Mouse (Mus musculus) heart, embryonic 16.5 days (tissue): ENCODE results near the gene Kcnk5. TPM values are rescaled to one million over a fixed set of nuclear protein-coding genes. Genes with fewer than 3 reads are reported as not detected.

Experiments used
- ATAC-seq: fragments of 200-750 bp; cut with Nextera tagmentation; replicated peaks from 2 replicates; pipeline ENCODE4 v1.8.0; 2017; ENCODE audit warnings: moderate number of reproducible peaks; ENCODE audit not compliant: insufficient read depth, low FRiP score; ENCODE audit errors: extremely low read depth
- H3K27ac ChIP-seq: fragments of 300-500 bp; sonication (generic); 2 replicates; pipeline ENCODE4 v1.5.1; 2014; ENCODE audit warnings: mild to moderate bottlenecking, low read length, control low read depth, moderate library complexity
- H3K27me3 ChIP-seq: fragments of 300-500 bp; sonication (generic); 2 replicates; pipeline ENCODE4 v1.6.1; 2014; ENCODE audit warnings: low read length, mixed read lengths; ENCODE audit not compliant: control insufficient read depth, insufficient read depth
- H3K36me3 ChIP-seq: fragments of 300-500 bp; sonication (generic); 2 replicates; pipeline ENCODE4 v1.6.1; 2014; ENCODE audit not compliant: control insufficient read depth, insufficient read depth
- H3K4me1 ChIP-seq: fragments of 300-500 bp; sonication (generic); 2 replicates; pipeline ENCODE4 v1.6.1; 2014; ENCODE audit warnings: low read length, mixed read lengths; ENCODE audit not compliant: control insufficient read depth, insufficient read depth
- H3K4me2 ChIP-seq: fragments of 300-500 bp; sonication (generic); 2 replicates; pipeline ENCODE4 v1.6.1; 2014; ENCODE audit warnings: low read depth, mild to moderate bottlenecking, control low read depth, low read length
- H3K4me3 ChIP-seq: fragments of 300-500 bp; sonication (generic); 2 replicates; pipeline ENCODE4 v1.5.1; 2014; ENCODE audit warnings: mild to moderate bottlenecking, control low read depth, low read length
- H3K9ac ChIP-seq: fragments of 300-500 bp; sonication (generic); 2 replicates; pipeline ENCODE4 v1.6.1; 2014; ENCODE audit warnings: low read length, control low read depth
- H3K9me3 ChIP-seq: fragments of 300-500 bp; sonication (generic); replicated peaks from 2 replicates; pipeline ENCODE4 v1.6.1; 2016; ENCODE audit warnings: low read length; ENCODE audit not compliant: control insufficient read depth
- WGBS: fragments of 180-500 bp; shearing (Covaris S2); extraction: QIAGEN DNeasy Blood & Tissue Kit; methylation state at CpG from one replicate; pipeline ENCODE4 v1.1.7; 2014; 5-methylcytosine and 5-hydroxymethylcytosine counted together
- polyA plus RNA-seq: library from polyadenylated mRNA; unstranded; fragments of >200 nt; fragmentation: Nextera tagmentation; extraction: Ambion mirVana; gene quantifications from 2 replicates; pipeline ENCODE4 v1.2.1, GENCODE M21; 2015

The Kcnk5 gene
- polyA plus RNA-seq, 1 experiment from 2014 or later = 3.9 TPM

- peaks cover 13% of the 10 kb centered on the region for H3K4me1 ChIP-seq
- H3K9ac ChIP-seq = no peak overlapping the region
- no peak overlapping the region for H3K4me2 ChIP-seq
- no peak overlapping the region for H3K27ac ChIP-seq
- 36% methylated on average over 1 of the region's 1 CpGs for WGBS
- peak; percentile 59 for ATAC-seq
- H3K27me3 ChIP-seq = no peaks in the 10 kb centered on the region
- no peak overlapping the region for H3K4me3 ChIP-seq
- H3K9me3 ChIP-seq = no peaks in the 10 kb centered on the region
- no peaks in the 10 kb centered on the region for H3K36me3 ChIP-seq
These were observed 16.2 kb downstream of the Kcnk5 start for GRCm38 (mm10) chr14:20165413-20165812.

DNA sequence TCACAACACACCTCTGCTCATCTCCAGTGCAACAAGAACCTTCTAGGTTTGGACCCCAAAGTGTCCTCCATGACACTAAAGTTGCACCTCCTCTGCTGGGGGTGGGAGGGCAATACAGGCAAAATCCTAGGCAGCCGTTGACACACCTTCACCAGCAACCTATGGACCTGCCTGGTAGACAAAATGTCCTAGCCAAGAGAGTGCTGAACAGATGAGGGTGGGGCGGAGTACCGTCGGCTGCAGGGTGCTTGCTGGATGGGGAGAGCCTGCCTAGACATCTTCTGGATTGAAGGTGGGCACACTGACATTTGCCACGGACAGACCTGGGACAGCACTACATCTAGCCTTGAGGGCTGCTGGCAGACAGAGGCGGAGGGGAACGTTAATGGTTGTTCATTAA lies 17.2 kb downstream of the Kcnk5 start:
- Histone ChIP-seq H3K9me3 (no peaks in the 10 kb centered on the region), H3K9ac (no peak overlapping the region), H3K27me3 (no peaks in the 10 kb centered on the region), H3K4me2 (no peak overlapping the region), H3K27ac (no peak overlapping the region), H3K36me3 (no peaks in the 10 kb centered on the region), H3K4me1 (peaks cover 15% of the 10 kb centered on the region), H3K4me3 (no peak overlapping the region)
- no peak for ATAC-seq
- WGBS = 75% methylated on average over 7 of the region's 7 CpGs

DNA sequence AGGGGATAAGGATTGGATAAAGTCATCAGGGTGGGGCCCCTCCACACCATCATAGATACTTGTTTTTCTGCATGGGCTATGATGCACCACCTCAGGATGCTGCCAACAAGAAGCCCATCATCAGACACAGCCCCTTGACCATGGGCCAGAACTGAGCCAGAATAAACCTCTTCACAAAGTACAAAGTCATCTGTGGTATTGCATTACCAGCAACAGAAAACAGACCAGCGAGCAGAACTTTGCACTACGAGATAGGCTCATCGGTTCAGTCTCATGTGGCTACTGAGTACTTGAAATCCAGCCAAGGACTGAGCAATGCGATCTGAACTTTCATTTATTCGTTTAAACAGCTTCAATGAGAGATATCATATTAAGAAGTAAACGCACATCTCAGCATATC lies 18.9 kb downstream of the Kcnk5 start:
- Histone ChIP-seq H3K36me3 (no peaks in the 10 kb centered on the region), H3K4me1 (peaks cover 18% of the 10 kb centered on the region), H3K4me3 (no peak overlapping the region), H3K9ac (no peak overlapping the region), H3K4me2 (no peak overlapping the region), H3K27me3 (no peaks in the 10 kb centered on the region), H3K27ac (no peak overlapping the region), H3K9me3 (no peaks in the 10 kb centered on the region)
- WGBS = 35% methylated on average over 6 of the region's 6 CpGs
- ATAC-seq = 0 out of 2 replicates have a peak, but pooled peaks have one; percentile 19

DNA sequence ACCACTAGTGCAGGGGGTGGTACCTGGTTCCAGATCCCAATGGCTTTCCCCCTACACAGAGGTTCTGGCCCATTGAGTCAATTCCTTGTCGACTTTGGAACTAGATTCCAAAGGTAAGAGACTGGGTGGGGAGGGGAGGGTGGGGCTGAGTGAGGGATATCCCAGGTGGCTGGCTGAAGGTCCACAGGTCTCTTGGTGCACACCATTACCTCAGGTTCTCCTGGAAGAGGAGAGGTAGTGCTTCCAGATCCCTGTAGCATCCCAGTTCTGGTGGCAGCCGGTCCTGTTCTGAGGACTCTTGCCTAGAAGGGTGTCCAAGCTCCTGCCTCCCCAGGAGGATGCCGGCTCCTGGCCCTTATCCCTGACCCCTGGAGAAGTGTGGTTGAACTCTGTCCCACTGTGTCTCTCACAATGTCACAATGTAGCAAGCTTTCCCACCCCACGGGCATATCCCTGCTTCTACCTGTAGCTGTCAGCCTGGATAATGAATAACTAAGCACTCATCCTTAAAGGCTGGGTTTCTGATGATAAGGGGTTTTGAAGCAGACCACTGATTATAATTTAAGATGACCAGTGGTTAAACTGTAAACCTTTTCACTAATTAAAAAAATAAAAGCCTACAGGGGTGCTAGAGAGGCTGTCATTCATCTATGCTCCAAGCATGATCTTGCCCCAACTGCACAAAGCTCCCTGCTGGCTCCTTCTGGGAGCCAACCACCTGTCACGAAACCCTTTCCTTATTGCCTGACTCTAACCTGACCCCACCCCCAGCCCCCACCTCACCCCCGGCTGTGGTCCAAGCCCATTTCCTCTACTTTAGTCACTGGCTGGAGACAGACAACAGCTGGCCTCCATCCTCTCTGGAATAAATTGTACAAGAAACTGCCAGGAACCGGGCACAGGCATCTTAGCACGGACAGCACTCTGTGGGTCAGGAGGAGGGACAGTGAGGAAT lies 22.6 kb downstream of the Kcnk5 start:
- no peak overlapping the region for H3K4me2 ChIP-seq
- no peaks in the 10 kb centered on the region for H3K36me3 ChIP-seq
- H3K4me3 ChIP-seq = no peak overlapping the region
- H3K9ac ChIP-seq = no peak overlapping the region
- no peak overlapping the region for H3K27ac ChIP-seq
- no peak for ATAC-seq
- WGBS = 60% methylated on average over 8 of the region's 8 CpGs
- H3K4me1 ChIP-seq = peaks cover 8% of the 10 kb centered on the region; the same call in 1 of the 2 replicates
- H3K27me3 ChIP-seq = no peaks in the 10 kb centered on the region
- H3K9me3 ChIP-seq = no peaks in the 10 kb centered on the region

- Histone ChIP-seq H3K27me3 (no peaks in the 10 kb centered on the region), H3K27ac (no peak overlapping the region), H3K4me1 (peaks cover 8% of the 10 kb centered on the region; the same call in 1 of the 2 replicates), H3K9ac (no peak overlapping the region), H3K4me3 (no peak overlapping the region), H3K36me3 (no peaks in the 10 kb centered on the region), H3K9me3 (no peaks in the 10 kb centered on the region), H3K4me2 (no peak overlapping the region)
- no peak for ATAC-seq
- 70% methylated on average over 10 of the region's 10 CpGs for WGBS
These were observed 24.0 kb downstream of the Kcnk5 start for GRCm38 (mm10) chr14:20157595-20157994.

GRCm38 (mm10) chr14:20155718-20156117 lies 25.9 kb downstream of the Kcnk5 start:
- Histone ChIP-seq H3K27me3 (no peaks in the 10 kb centered on the region), H3K9me3 (no peaks in the 10 kb centered on the region), H3K36me3 (no peaks in the 10 kb centered on the region), H3K4me2 (no peak overlapping the region), H3K9ac (no peak overlapping the region), H3K4me3 (no peak overlapping the region), H3K27ac (no peak overlapping the region), H3K4me1 (peaks cover 4% of the 10 kb centered on the region; the same call in 1 of the 2 replicates)
- WGBS = 63% methylated on average over 10 of the region's 10 CpGs
- ATAC-seq = no peak

DNA sequence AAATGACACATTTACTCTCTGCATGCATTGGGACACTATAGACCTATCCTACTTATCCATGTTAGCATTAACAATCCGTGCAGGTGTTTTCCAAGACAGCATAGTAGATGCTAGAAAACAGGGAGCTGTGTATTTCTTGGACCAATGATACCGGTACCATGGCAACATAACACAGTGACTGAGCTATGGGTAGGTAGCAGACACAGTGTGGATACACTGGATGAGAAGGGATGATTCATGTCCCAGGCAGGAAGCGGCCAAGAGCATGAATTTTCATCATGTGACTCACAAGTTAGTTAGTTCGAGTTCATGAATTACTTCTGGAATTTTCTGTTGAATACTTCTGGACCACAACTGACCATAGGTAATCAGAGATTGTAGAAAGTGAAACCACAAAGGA lies 26.7 kb downstream of the Kcnk5 start:
- ATAC-seq = no peak
- Histone ChIP-seq H3K36me3 (no peaks in the 10 kb centered on the region), H3K9ac (no peak overlapping the region), H3K9me3 (no peaks in the 10 kb centered on the region), H3K27me3 (no peaks in the 10 kb centered on the region), H3K27ac (no peak overlapping the region), H3K4me1 (peaks cover 4% of the 10 kb centered on the region; the same call in 1 of the 2 replicates), H3K4me2 (no peak overlapping the region), H3K4me3 (no peak overlapping the region)
- WGBS = 74% methylated on average over 4 of the region's 4 CpGs

- Histone ChIP-seq H3K9ac (no peak overlapping the region), H3K4me2 (no peak overlapping the region), H3K27me3 (no peaks in the 10 kb centered on the region), H3K9me3 (no peaks in the 10 kb centered on the region), H3K4me1 (peaks cover under 1% of the 10 kb centered on the region; the same call in 1 of the 2 replicates), H3K27ac (no peak overlapping the region), H3K36me3 (no peaks in the 10 kb centered on the region), H3K4me3 (no peak overlapping the region)
- no peak for ATAC-seq
- WGBS = 48% methylated on average over 7 of the region's 7 CpGs
These were observed 27.4 kb downstream of the Kcnk5 start for GRCm38 (mm10) chr14:20154245-20154644.
